Mouse (Mus musculus) liver, embryonic 14.5 days (tissue): ENCODE results near the gene Ddx21. TPM values are rescaled to one million over a fixed set of nuclear protein-coding genes. Genes with fewer than 3 reads are reported as not detected.

ENCODE experiments used
- ATAC-seq: fragments of 200-750 bp; cut with Nextera tagmentation; 2 replicates; pipeline ENCODE4 v1.8.0; 2017; ENCODE audit warnings: moderate number of reproducible peaks, mild to moderate bottlenecking, moderate library complexity; ENCODE audit not compliant: insufficient read depth
- DNase-seq, 3 experiments: peaks; one replicate each; pipeline ENCODE4 v3.0.0-alpha.2; 2012 to 2013; ENCODE audit warnings: low read depth in 3 of 3, low spot score in 3 of 3
- H3K27ac ChIP-seq: fragments of 300-500 bp; sonication (generic); 2 replicates; pipeline ENCODE4 v1.5.1; 2014; ENCODE audit warnings: moderate library complexity, mild to moderate bottlenecking, control low read depth, inconsistent platforms
- H3K27me3 ChIP-seq: fragments of 300-500 bp; sonication (generic); 2 replicates; pipeline ENCODE4 v1.6.1; 2014; ENCODE audit warnings: mild to moderate bottlenecking, low read length, moderate library complexity; ENCODE audit not compliant: control insufficient read depth, insufficient read depth
- H3K36me3 ChIP-seq: fragments of 300-500 bp; sonication (generic); replicated peaks from 2 replicates; pipeline ENCODE4 v1.6.1; 2014; ENCODE audit warnings: low read depth; ENCODE audit not compliant: control insufficient read depth, insufficient read depth
- H3K4me1 ChIP-seq, 2 experiments: fragments of 200-500 bp in 1 of 2; fragments of 300-500 bp in 1 of 2; sonication (generic) in 1 of 2; replicated peaks; 2 replicates each; pipeline ENCODE4 v1.6.1; 2012 to 2014; ENCODE audit warnings: antibody characterized with exemption in 1 of 2, inconsistent platforms in 1 of 2, low read length in 1 of 2; ENCODE audit not compliant: control insufficient read depth in 2 of 2, insufficient read depth in 2 of 2
- H3K4me2 ChIP-seq: fragments of 300-500 bp; sonication (generic); 2 replicates; pipeline ENCODE4 v1.6.1; 2014; ENCODE audit warnings: low read depth, mild to moderate bottlenecking, control low read depth, moderate library complexity
- H3K4me3 ChIP-seq, 2 experiments: fragments of 200-500 bp in 1 of 2; fragments of 300-500 bp in 1 of 2; sonication (generic) in 1 of 2; 2 replicates each; pipeline ENCODE4 v1.5.1; 2012 to 2014; ENCODE audit warnings: low read depth in 2 of 2, low read length in 2 of 2, mild to moderate bottlenecking in 2 of 2, control low read depth in 1 of 2, inconsistent platforms in 1 of 2, moderate library complexity in 1 of 2; ENCODE audit not compliant: insufficient read depth in 1 of 2
- H3K9ac ChIP-seq: fragments of 300-500 bp; sonication (generic); replicated peaks from 2 replicates; pipeline ENCODE4 v1.6.1; 2014; ENCODE audit warnings: mild to moderate bottlenecking, control low read depth, moderate library complexity
- H3K9me3 ChIP-seq: fragments of 300-500 bp; sonication (generic); 2 replicates; pipeline ENCODE4 v1.6.1; 2016; ENCODE audit warnings: low read length, mixed read lengths; ENCODE audit not compliant: control insufficient read depth
- CTCF ChIP-seq: IDR thresholded peaks from 2 replicates; pipeline ENCODE4 v1.5.1; 2016; ENCODE audit warnings: antibody characterized with exemption, low read depth, control low read depth
- EP300 ChIP-seq: IDR thresholded peaks from 2 replicates; pipeline ENCODE4 v1.6.1; 2016; ENCODE audit warnings: antibody characterized with exemption, low read depth
- WGBS: fragments of 180-500 bp; shearing (Covaris S2); extraction: QIAGEN DNeasy Blood & Tissue Kit; methylation state at CpG from one replicate; pipeline ENCODE4 v1.1.7; 2014; ENCODE audit not compliant: insufficient replicate concordance; 5-methylcytosine and 5-hydroxymethylcytosine counted together
- polyA plus RNA-seq, 2 experiments: library from polyadenylated mRNA; depleted of rRNA in 1 of 2; stranded (reverse) in 1 of 2; unstranded in 1 of 2; fragments of >200 nt; fragmentation: Nextera tagmentation in 1 of 2; extraction: Ambion mirVana in 1 of 2; gene quantifications; 2 replicates each; pipeline versions ENCODE4 v1.2.1 to v1.2.3; 2012 to 2014

Ddx21 gene
- polyA plus RNA-seq, 2 experiments = 19.2 to 31.5 TPM

DNA sequence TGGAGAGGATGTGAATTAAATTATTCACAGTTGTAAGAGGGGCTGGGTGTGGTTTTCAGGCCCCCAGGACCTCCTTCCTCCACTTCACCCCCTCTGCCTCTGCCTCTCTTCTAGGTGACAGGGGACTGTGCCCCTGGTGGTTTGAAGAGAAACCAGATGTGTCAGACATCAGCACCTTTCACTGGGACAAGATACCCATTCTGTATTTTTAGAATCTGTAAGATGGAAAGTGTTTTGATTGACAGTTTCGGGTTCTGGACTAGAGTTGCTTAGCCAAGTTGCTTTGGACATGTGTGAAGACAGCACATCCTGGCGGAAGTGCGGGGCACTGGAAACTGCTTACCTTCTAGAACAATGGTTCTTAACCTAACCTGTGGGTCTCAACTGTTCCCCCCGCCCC, 57.8 kb downstream of the Ddx21 start:
- DNase-seq = no peak
- no peak overlapping the region for H3K4me3 ChIP-seq
- H3K4me2 ChIP-seq = no peak overlapping the region
- no peaks in the 10 kb centered on the region for H3K27me3 ChIP-seq
- no peak overlapping the region for H3K27ac ChIP-seq
- no peaks in the 10 kb centered on the region for H3K36me3 ChIP-seq
- H3K9ac ChIP-seq = no peak overlapping the region
- H3K4me1 ChIP-seq = peaks cover 8 to 16% of the 10 kb centered on the region in 2 experiments
- TF ChIP-seq EP300 (no peak), CTCF (no peak)
- no peak for ATAC-seq
- no peaks in the 10 kb centered on the region for H3K9me3 ChIP-seq
- WGBS = 71% methylated on average over 4 of the region's 4 CpGs

DNA sequence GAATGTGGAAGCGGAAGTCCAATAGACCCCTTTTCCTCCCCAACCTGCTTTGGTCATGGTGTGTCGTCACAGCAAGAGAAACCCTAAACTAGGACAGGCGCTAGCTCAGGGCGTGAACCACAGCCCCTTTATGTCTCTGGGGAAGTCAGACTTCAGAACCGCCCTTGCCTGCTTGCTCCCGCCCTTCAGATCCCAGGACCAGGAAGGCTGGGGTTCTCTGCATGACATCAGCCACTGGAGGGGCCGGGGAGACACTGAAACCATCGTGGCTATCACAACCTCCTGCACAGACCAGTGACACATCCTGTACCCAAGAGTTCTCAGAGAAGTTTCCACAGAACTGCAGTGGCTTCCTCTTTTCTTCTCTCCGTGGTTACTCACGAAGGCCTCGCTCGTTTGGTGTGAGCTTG, 58.7 kb downstream of the Ddx21 start:
- Histone ChIP-seq H3K27ac (no peak overlapping the region), H3K4me1 (peaks cover 8 to 16% of the 10 kb centered on the region in 2 experiments), H3K9ac (no peak overlapping the region), H3K4me2 (peak overlapping the region; percentile 12; the same call in 1 of the 2 replicates), H3K36me3 (no peaks in the 10 kb centered on the region), H3K27me3 (no peaks in the 10 kb centered on the region), H3K4me3 (no peak overlapping the region), H3K9me3 (no peaks in the 10 kb centered on the region)
- 21% methylated on average over 12 of the region's 12 CpGs for WGBS
- DNase-seq (peak in 2 of 3 experiments; percentile 40 to 60), ATAC-seq (peak; percentile 38)
- no peak for TF ChIP-seq EP300
- TF ChIP-seq CTCF = no peak

DNA sequence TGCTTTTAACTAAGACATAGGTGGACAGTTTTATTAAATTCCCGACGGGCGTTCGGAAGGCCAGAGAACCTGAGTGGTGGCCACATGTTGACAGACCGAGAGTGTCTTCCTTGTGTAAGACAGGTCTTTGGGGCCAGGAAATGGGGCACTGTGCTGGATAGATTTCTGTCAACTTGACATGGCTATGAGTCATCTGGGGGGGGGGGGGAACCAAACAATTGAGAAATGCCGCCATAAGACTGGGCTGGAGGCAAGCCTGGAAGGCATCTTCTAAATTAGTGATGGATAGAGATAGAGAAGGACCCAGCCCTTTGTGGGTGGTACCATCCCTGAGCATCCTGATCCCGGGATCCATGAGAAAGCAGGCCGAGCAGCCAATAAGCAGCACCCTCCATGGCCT, 59.2 kb downstream of the Ddx21 start:
- no peaks in the 10 kb centered on the region for H3K9me3 ChIP-seq
- no peak overlapping the region for H3K27ac ChIP-seq
- no peak overlapping the region for H3K9ac ChIP-seq
- peaks cover 8 to 16% of the 10 kb centered on the region in 2 experiments for H3K4me1 ChIP-seq
- H3K27me3 ChIP-seq = no peaks in the 10 kb centered on the region
- H3K36me3 ChIP-seq = no peaks in the 10 kb centered on the region
- H3K4me3 ChIP-seq = no peak overlapping the region
- ATAC-seq (0 out of 2 replicates have a peak, but pooled peaks have one; percentile 8), DNase-seq (no peak)
- H3K4me2 ChIP-seq = peak overlapping the region; percentile 12; the same call in 1 of the 2 replicates
- no peak for TF ChIP-seq CTCF
- TF ChIP-seq EP300 = no peak
- 56% methylated on average over 8 of the region's 8 CpGs for WGBS

DNA sequence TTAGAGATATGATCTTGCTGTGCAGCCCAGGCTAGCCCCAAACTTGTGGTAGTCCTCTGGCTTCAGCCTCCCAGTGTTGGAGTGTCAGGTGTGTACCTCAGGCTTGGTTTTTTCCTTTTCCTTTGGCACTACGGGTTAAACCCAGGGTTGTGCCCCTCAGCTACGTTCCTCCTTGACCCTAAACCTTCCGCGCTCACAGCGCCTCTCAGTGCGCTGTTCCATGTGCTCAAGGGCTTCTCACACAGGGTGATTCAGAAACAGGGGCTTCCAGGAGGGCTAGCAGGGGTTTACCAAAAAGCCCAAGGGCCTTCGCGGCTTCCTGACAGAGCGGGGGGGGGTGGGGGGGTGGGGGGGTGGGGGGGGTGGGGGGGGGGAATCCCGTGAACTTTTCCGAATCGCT, 59.6 kb downstream of the Ddx21 start:
- Histone ChIP-seq H3K9ac (no peak overlapping the region), H3K4me2 (no peak overlapping the region), H3K4me3 (no peak overlapping the region), H3K36me3 (no peaks in the 10 kb centered on the region), H3K9me3 (no peaks in the 10 kb centered on the region), H3K27ac (no peak overlapping the region), H3K4me1 (peaks cover 8 to 16% of the 10 kb centered on the region in 2 experiments), H3K27me3 (no peaks in the 10 kb centered on the region)
- 76% methylated on average over 12 of the region's 12 CpGs for WGBS
- TF ChIP-seq EP300 = no peak
- TF ChIP-seq CTCF = no peak
- DNase-seq (no peak), ATAC-seq (no peak)

DNA sequence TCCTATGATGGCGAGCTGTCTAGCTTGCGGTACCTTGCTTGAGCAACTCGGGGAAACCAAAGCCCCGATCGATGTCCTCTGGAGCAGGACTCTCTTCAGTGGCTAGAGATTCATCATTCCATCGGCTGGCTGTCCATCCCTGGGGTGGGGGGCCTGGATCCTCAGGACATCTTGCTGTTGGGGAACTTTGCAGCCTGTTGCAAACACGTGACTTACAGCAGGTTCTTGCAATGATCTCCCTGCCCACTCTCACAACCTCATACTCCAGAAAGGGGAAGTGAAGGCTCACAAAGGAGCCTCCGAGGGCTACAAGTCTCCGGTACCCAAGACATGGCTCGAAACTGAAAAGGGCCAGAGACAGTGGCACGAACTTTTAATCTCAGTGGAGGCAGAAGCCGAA, 60.6 kb downstream of the Ddx21 start:
- Histone ChIP-seq H3K36me3 (no peaks in the 10 kb centered on the region), H3K27me3 (no peaks in the 10 kb centered on the region), H3K4me2 (no peak overlapping the region), H3K4me1 (peaks cover 8 to 16% of the 10 kb centered on the region in 2 experiments), H3K4me3 (no peak overlapping the region), H3K27ac (no peak overlapping the region), H3K9ac (no peak overlapping the region), H3K9me3 (no peaks in the 10 kb centered on the region)
- WGBS = 52% methylated on average over 12 of the region's 12 CpGs
- no peak for TF ChIP-seq EP300
- no peak for TF ChIP-seq CTCF
- DNase-seq (no peak), ATAC-seq (no peak)
